Mouse (Mus musculus) C2C12 (cell line): ENCODE measurements around the gene Gnptg. TPM values are rescaled to one million over a fixed set of nuclear protein-coding genes. Genes with fewer than 3 reads are reported as not detected.
A peak's percentile ranks its signal among the peaks of the same experiment; 100 is the strongest.

Experiments
- H3K27me3 ChIP-seq: one replicate; pipeline ENCODE4 v1.6.1; 2011; ENCODE audit not compliant: control insufficient read depth, insufficient read depth, insufficient read length
- H3K36me3 ChIP-seq: one replicate; pipeline ENCODE4 v1.6.1; 2011; ENCODE audit not compliant: control insufficient read depth, insufficient read depth
- H3K4me3 ChIP-seq: one replicate; pipeline ENCODE4 v1.5.1; 2011; ENCODE audit warnings: mild to moderate bottlenecking, control low read depth; ENCODE audit not compliant: poor library complexity, insufficient read depth, severe bottlenecking
- H3K79me2 ChIP-seq: one replicate; pipeline ENCODE4 v1.6.1; 2011; ENCODE audit not compliant: control insufficient read depth, insufficient read depth
- H3K79me3 ChIP-seq: one replicate; pipeline ENCODE4 v1.6.1; 2011; ENCODE audit warnings: low read depth, control low read depth
- H3ac ChIP-seq: one replicate; pipeline ENCODE3; 2011; ENCODE audit warnings: low read depth; ENCODE audit not compliant: control insufficient read depth, insufficient read length
- CEBPB ChIP-seq: IDR thresholded peaks from one replicate; pipeline ENCODE4 v1.6.1; 2011; ENCODE audit warnings: low read depth, mild to moderate bottlenecking, control low read depth, moderate library complexity
- CTCF ChIP-seq: IDR thresholded peaks from one replicate; pipeline ENCODE4 v1.5.1; 2011; ENCODE audit not compliant: control insufficient read depth, insufficient read depth, insufficient read length
- FOSL1 ChIP-seq: IDR thresholded peaks from one replicate; pipeline ENCODE4 v1.8.0; 2011; ENCODE audit warnings: mild to moderate bottlenecking, low read length; ENCODE audit not compliant: poor library complexity, insufficient read depth, severe bottlenecking
- MAX ChIP-seq: IDR thresholded peaks from one replicate; pipeline ENCODE4 v1.6.1; 2011; ENCODE audit warnings: mild to moderate bottlenecking, control low read depth
- MYOD1 ChIP-seq: IDR thresholded peaks from one replicate; pipeline ENCODE4 v1.6.1; 2011; ENCODE audit warnings: low read depth; ENCODE audit not compliant: control insufficient read depth, insufficient read length
- MYOG ChIP-seq: IDR thresholded peaks from one replicate; pipeline ENCODE4 v1.6.1; 2011; ENCODE audit not compliant: control insufficient read depth, insufficient read length; ENCODE audit errors: extremely low read depth
- USF1 ChIP-seq: IDR thresholded peaks from one replicate; pipeline ENCODE4 v1.6.1; 2011; ENCODE audit warnings: low read depth, mild to moderate bottlenecking, control low read depth, moderate library complexity
- polyA plus RNA-seq: library from polyadenylated mRNA; unstranded; fragments of >200 nt; fragmentation: generic; extraction: Trizol; gene quantifications from one replicate; pipeline ENCODE4 v1.2.1, GENCODE M21; 2012; ENCODE audit warnings: missing spikeins

Gene Gnptg
- polyA plus RNA-seq, 1 experiment: 22.7 TPM

GRCm38 (mm10) chr17:25210680-25211466, 29.1 kb downstream of the Gnptg start:
- H3K4me3 ChIP-seq: no peak overlapping the region
- H3ac ChIP-seq: no peak overlapping the region
- peaks cover 39% of the 10 kb centered on the region for H3K36me3 ChIP-seq
- H3K79me3 ChIP-seq: no peaks in the 10 kb centered on the region
- no peaks in the 10 kb centered on the region for H3K79me2 ChIP-seq
- TF ChIP-seq CEBPB (no peak), CTCF (no peak), MAX (no peak), MYOG (no peak), MYOD1 (no peak), FOSL1 (no peak), USF1 (no peak)
- H3K27me3 ChIP-seq: no peaks in the 10 kb centered on the region

GRCm38 (mm10) chr17:25210006-25210405, 29.9 kb downstream of the Gnptg start:
- Histone ChIP-seq H3K79me3 (no peaks in the 10 kb centered on the region), H3K4me3 (no peak overlapping the region), H3K36me3 (peaks cover 30% of the 10 kb centered on the region), H3ac (no peak overlapping the region), H3K27me3 (no peaks in the 10 kb centered on the region), H3K79me2 (no peaks in the 10 kb centered on the region)
- TF ChIP-seq MYOG: no peak

- Histone ChIP-seq H3K79me2 (no peaks in the 10 kb centered on the region), H3ac (no peak overlapping the region), H3K79me3 (no peaks in the 10 kb centered on the region), H3K4me3 (no peak overlapping the region), H3K27me3 (no peaks in the 10 kb centered on the region), H3K36me3 (peaks cover 6% of the 10 kb centered on the region)
- TF ChIP-seq MYOD1 (no peak), MAX (no peak), FOSL1 (no peak), MYOG (no peak), USF1 (no peak), CEBPB (no peak)
Observed at GRCm38 (mm10) chr17:25202401-25202800, 37.5 kb downstream of the Gnptg start.

DNA sequence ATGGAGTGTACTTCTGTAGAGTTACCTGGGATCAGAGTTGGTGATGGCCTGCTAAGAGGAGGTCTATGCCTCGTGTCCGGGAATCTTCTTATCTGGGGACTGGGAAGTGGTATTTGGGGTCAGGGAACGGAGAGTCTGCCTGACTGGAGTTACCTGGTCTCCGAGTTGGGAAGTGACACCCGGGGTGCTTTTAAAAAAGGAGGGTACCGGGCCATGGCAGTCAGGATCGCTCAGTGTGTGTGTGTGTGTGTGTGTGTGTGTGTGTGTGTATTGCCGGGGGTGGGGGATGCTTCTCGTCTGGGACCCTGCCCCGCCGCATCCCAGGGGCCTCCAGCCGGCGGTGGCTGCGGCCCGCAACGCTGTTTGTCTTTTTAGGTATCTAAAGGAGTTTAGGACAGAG, 50.8 kb downstream of the Gnptg start:
- Histone ChIP-seq H3K4me3 (peak overlapping the region; percentile 66), H3K27me3 (no peaks in the 10 kb centered on the region), H3K79me3 (peaks cover 42% of the 10 kb centered on the region), H3K79me2 (peaks cover 74% of the 10 kb centered on the region), H3K36me3 (peaks cover 11% of the 10 kb centered on the region), H3ac (peak overlapping the region; percentile 98)
- no peak for TF ChIP-seq FOSL1

GRCm38 (mm10) chr17:25188150-25189031, 51.5 kb downstream of the Gnptg start, which contains the start of gene Unkl:
Gene Unkl (plus strand): TSS chr17:25188397.
- Histone ChIP-seq H3K4me3 (peak within 1 kb of the TSS; percentile 66), H3K79me2 (peaks cover 77% of the 10 kb centered on the region), H3K79me3 (peaks cover 41% of the 10 kb centered on the region), H3ac (peak within 1 kb of the TSS; percentile 98), H3K36me3 (peaks cover 11% of the 10 kb centered on the region), H3K27me3 (no peaks in the 10 kb centered on the region)
- TF ChIP-seq MAX (peak; percentile 31), MYOG (no peak)

DNA sequence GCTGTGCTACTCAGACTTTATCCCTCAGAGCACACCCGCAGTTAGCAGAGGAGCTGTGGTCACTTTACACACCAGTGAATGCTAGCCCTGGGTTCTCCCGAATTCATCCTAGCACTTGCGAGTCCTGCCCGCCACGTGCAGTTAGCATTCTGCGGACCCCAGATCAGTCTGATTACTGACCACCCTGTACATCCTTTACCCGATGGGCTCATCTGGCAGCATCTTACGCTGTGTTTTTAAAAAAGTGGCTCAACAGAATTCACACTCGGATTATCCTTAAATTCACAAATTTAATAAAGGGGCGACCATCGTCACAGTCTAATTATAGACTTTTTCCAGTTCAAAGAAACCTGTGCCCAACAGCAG, 52.2 kb downstream of the Gnptg start:
- Histone ChIP-seq H3K27me3 (no peaks in the 10 kb centered on the region), H3K4me3 (peak overlapping the region; percentile 66), H3K79me3 (peaks cover 36% of the 10 kb centered on the region), H3ac (peak overlapping the region; percentile 74), H3K36me3 (peaks cover 11% of the 10 kb centered on the region), H3K79me2 (peaks cover 71% of the 10 kb centered on the region)
- TF ChIP-seq CTCF (no peak), USF1 (no peak), MYOG (no peak), MYOD1 (no peak), MAX (no peak), CEBPB (no peak), FOSL1 (no peak)
